Mouse (Mus musculus) left cerebral cortex, adult 2 months (tissue): ENCODE data around the gene Cacna1e. TPM values are rescaled to one million over a fixed set of nuclear protein-coding genes. Genes with fewer than 3 reads are reported as not detected.

Source experiments
- DNase-seq, 2 experiments: peaks; one replicate each; pipeline ENCODE4 v3.0.0; 2021 to 2022; ENCODE audit warnings: low spot score in 2 of 2, mixed read lengths in 1 of 2; ENCODE audit errors: extremely low spot score in 1 of 2
- H3K27ac ChIP-seq: fragments of 200-600 bp; 2 replicates; pipeline ENCODE4 v1.8.1; 2022
- H3K4me3 ChIP-seq: fragments of 200-600 bp; 2 replicates; pipeline ENCODE4 v1.8.1; 2022
- CTCF ChIP-seq: fragments of 200-600 bp; IDR thresholded peaks from 2 replicates; pipeline ENCODE4 v1.8.1; 2022; ENCODE audit warnings: antibody characterized with exemption, mild to moderate bottlenecking, moderate library complexity
- intact Hi-C: fragments of 180-260 bp; cut with DNase I; formaldehyde crosslinking; loops from one replicate; pipeline ENCODE4 v1.15.1; 2025
- total RNA-seq, 2 experiments: library from RNA; stranded (reverse); gene quantifications; 2 replicates each; pipeline ENCODE4 v1.2.3; 2021

Cacna1e gene
- total RNA-seq, 2 experiments from 2014 or later = 173 to 190 TPM

DNA sequence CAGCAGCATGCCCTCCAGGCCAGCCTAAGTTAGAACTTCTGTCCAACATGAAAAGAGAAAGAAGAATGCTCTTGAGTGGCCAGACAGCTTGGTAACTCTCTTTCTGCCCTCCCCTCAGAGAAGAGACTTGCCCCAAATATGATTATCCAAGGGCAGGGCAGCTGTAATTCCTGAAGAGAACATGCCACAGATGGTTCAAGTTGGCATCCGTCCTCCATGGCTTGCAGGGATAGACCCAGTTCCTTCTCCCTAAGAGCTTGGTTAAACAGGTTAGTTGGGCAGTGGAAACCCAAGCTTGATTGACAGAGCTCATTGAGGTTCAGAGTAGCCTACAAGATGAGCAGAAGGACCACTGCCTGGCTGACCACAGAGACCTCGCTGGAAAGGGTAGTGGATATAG is 85.5 kb downstream of the Cacna1e start:
- Histone ChIP-seq H3K4me3 (no peak overlapping the region), H3K27ac (no peak overlapping the region)
- DNase-seq = no peak
- intact Hi-C loops = loop anchor here (10.0 kb wide), 1 partner anchor 726 kb away; no protein-coding TSS in a partner anchor
- no peak for TF ChIP-seq CTCF

GRCm38 (mm10) chr1:154796685-154797084 is 87.6 kb downstream of the Cacna1e start:
- intact Hi-C loops = loop anchor here (10.0 kb wide), 1 partner anchor 728 kb away; no protein-coding TSS in a partner anchor

DNA sequence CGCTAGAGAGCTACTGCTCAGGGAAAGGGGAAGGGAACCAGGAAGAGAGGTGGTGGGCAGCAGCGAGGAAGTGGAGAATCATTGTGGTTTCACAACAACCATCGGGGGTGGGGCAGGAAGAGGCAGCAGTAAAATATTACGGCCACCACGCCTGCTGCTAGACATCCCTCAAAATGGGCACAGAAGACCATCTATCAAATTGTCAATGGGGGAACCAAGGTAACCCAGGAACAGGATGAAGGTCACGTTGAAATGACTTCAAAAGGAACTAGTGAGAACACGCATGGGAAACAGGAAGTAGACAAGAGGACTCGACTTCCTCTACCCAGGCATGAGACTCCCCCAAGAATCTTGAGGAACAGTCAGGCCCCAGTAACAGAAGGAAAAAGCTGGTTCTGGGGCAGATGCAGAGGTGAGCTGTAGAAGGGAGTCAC is 89.8 kb downstream of the Cacna1e start:
- no peak for TF ChIP-seq CTCF

More at GRCm38 (mm10) chr1:154796685-154797084, 87.6 kb downstream of the Cacna1e start:
- H3K4me3 ChIP-seq = no peak overlapping the region
- H3K27ac ChIP-seq = no peak overlapping the region
- peak; percentile 58 for TF ChIP-seq CTCF
- DNase-seq = no peak

GRCm38 (mm10) chr1:154791544-154792174 is 92.6 kb downstream of the Cacna1e start:
- intact Hi-C loops = loop anchor here (2.0 to 10.0 kb wide), 2 partner anchors 75 to 733 kb away; no protein-coding TSS in a partner anchor
- no peak for TF ChIP-seq CTCF
- Histone ChIP-seq H3K27ac (peak overlapping the region; percentile 69), H3K4me3 (no peak overlapping the region)
- DNase-seq = peak; percentile 40 to 59

More for the DNA sequence above, 89.8 kb downstream of the Cacna1e start:
- intact Hi-C loops = loop anchor here (10.0 kb wide), 1 partner anchor 730 kb away; no protein-coding TSS in a partner anchor
- H3K4me3 ChIP-seq = no peak overlapping the region
- no peak for DNase-seq
- no peak overlapping the region for H3K27ac ChIP-seq

GRCm38 (mm10) chr1:154788491-154788890 is 95.8 kb downstream of the Cacna1e start:
- no peak for TF ChIP-seq CTCF
- intact Hi-C loops = loop anchor here (5.0 kb wide), 3 partner anchors 94 to 494 kb away; partner anchors contain the start of gene Cacna1e
- Histone ChIP-seq H3K27ac (peak overlapping the region; percentile 36; the same call in 1 of the 2 replicates), H3K4me3 (no peak overlapping the region)
- DNase-seq = peak in 1 of 2 experiments; percentile 43

GRCm38 (mm10) chr1:154788069-154788468 is 96.2 kb downstream of the Cacna1e start:
- peak overlapping the region; percentile 36; the same call in 1 of the 2 replicates for H3K27ac ChIP-seq
- TF ChIP-seq CTCF = peak; percentile 92
- intact Hi-C loops = loop anchor here (5.0 kb wide), 3 partner anchors 94 to 494 kb away; partner anchors contain the start of gene Cacna1e
- no peak overlapping the region for H3K4me3 ChIP-seq
- peak; percentile 74 to 82 for DNase-seq

GRCm38 (mm10) chr1:154787418-154787817 is 96.9 kb downstream of the Cacna1e start:
- intact Hi-C loops = loop anchor here (2.0 to 5.0 kb wide), 4 partner anchors 95 to 507 kb away; partner anchors contain the start of gene Cacna1e
- no peak overlapping the region; the same call in 1 of the 2 replicates for H3K27ac ChIP-seq
- TF ChIP-seq CTCF = no peak

GRCm38 (mm10) chr1:154786243-154786669 is 98.0 kb downstream of the Cacna1e start:
- peak; percentile 98 for TF ChIP-seq CTCF
- peak; percentile 76 to 80 for DNase-seq
- Histone ChIP-seq H3K4me3 (no peak overlapping the region), H3K27ac (no peak overlapping the region)
- intact Hi-C loops = loop anchor here (1.0 to 5.0 kb wide), 5 partner anchors 96 to 505 kb away; partner anchors contain the start of gene Cacna1e

More at GRCm38 (mm10) chr1:154787418-154787817, 96.9 kb downstream of the Cacna1e start:
- H3K4me3 ChIP-seq = no peak overlapping the region
- DNase-seq = no peak

GRCm38 (mm10) chr1:154784862-154785261 is 99.4 kb downstream of the Cacna1e start:
- DNase-seq = no peak
- Histone ChIP-seq H3K4me3 (no peak overlapping the region), H3K27ac (no peak overlapping the region)
- intact Hi-C loops = loop anchor here (5.0 kb wide), 3 partner anchors 97 to 497 kb away; partner anchors contain the start of gene Cacna1e
- no peak for TF ChIP-seq CTCF

DNA sequence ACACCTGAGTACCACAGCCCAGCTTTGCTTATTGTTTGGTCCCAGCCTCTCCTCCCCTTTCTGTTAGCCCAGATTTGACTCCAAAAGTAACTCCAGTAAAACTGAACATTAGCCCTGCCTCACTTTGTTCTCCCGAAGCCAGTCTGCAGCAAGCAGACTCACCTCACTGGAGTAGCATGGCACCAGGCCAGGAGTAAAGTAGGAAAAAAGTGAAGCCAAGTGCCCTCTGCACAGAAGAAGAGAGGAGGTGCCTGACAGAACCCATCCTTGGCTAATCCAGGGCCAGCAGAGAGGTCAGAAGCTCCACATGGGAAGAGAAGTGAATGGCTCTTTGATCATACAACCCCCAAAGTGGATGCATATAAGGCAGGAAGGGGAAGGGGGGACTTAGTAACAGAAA is 100.8 kb downstream of the Cacna1e start:
- no peak for TF ChIP-seq CTCF
- H3K27ac ChIP-seq = no peak overlapping the region
- H3K4me3 ChIP-seq = no peak overlapping the region
- intact Hi-C loops = no loop called here
- DNase-seq = no peak

DNA sequence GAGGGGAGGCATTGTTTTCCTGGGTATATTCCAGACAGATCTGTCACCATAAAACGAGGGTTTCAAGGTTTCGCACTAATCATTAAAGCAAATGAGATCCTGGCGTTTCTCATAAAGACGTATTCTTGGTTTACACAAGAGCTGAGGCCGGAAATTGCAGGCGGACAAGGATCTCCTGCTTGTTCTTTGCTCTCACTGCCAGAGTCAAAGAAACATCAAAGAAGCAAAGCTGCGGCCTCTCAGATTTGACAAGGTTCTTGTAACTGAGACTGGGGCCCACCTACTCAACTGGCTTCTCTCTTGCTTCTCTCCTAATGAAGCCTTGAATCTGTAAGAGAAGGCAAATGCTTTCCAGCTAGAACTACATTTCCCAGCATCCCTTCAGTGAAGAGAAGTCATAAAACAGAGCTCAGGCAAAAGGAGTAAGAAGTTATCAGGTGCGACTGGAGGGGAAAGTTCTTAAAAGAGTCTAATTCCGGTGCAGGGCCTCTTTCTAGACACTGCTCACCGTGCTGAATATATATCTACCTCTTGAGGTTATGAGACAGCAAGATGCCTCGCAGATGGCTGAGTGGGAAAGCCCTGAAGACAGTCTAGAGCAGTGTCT is 104.3 kb downstream of the Cacna1e start:
- no peak for DNase-seq
- TF ChIP-seq CTCF = no peak
- Histone ChIP-seq H3K27ac (no peak overlapping the region), H3K4me3 (no peak overlapping the region)
- intact Hi-C loops = no loop called here

DNA sequence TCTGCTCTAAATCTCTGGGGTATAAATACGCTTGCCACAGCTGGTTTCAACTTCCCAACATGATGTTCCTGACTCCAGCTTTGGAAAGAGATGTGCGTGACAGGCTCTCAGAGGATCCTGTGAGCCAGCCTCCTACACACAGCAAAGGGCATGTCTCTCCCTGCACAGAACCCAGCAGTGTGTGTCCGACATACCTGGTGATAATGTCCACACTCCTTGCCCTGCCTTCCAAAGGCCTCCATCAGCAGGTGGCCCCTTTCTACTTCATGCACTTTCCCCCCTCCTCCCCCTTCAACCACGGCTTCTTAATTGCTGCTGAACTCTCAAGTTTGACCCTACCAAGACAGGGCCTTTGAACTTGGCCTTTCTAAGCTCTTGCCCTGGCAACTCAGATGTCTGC is 108.0 kb downstream of the Cacna1e start:
- no peak overlapping the region for H3K4me3 ChIP-seq
- TF ChIP-seq CTCF = no peak
- DNase-seq = no peak
- intact Hi-C loops = no loop called here
- H3K27ac ChIP-seq = no peak overlapping the region
